Mouse (Mus musculus) thymus, adult 18-20 months (tissue): ENCODE measurements at regions not wholly inside any gene's neighbourhood (a gene's known extent, or its start where the extent isn't known, plus 50 kb on each side); places are given as distances from the start of the nearest gene placed in this dataset.
A peak's percentile ranks its signal among the peaks of the same experiment; 100 is the strongest.

ENCODE experiments used
- DNase-seq, 2 experiments: peaks; one replicate each; pipeline ENCODE4 v3.0.0; 2022; ENCODE audit warnings: mixed read lengths in 2 of 2

- DNase-seq: no peak
Measured at GRCm38 (mm10) chr10:118624368-118624767, 183.5 kb downstream of the Ifng start.

- no peak for DNase-seq
Measured at GRCm38 (mm10) chr10:118628000-118628399, 187.2 kb downstream of the Ifng start.

- DNase-seq: no peak
Measured at GRCm38 (mm10) chr10:118629360-118630040, 188.7 kb downstream of the Ifng start.

- no peak for DNase-seq
Measured at GRCm38 (mm10) chr10:118631786-118632185, 190.9 kb downstream of the Ifng start.

GRCm38 (mm10) chr10:118632187-118632586, 191.3 kb downstream of the Ifng start:
- DNase-seq: no peak

- DNase-seq: peak in 1 of 2 experiments; percentile 31
Measured at GRCm38 (mm10) chr10:118633429-118633828, 192.6 kb downstream of the Ifng start.

- no peak for DNase-seq
Measured at GRCm38 (mm10) chr10:118639097-118639496, 198.3 kb downstream of the Ifng start.

- no peak for DNase-seq
Measured at GRCm38 (mm10) chr10:118640121-118640809, 199.4 kb downstream of the Ifng start.

- no peak for DNase-seq
Measured at GRCm38 (mm10) chr10:118640810-118641427, 200.1 kb downstream of the Ifng start.

GRCm38 (mm10) chr10:118643622-118644021, 202.8 kb downstream of the Ifng start:
- DNase-seq: no peak

- DNase-seq: no peak
Measured at GRCm38 (mm10) chr10:118648111-118648510, 207.3 kb downstream of the Ifng start.

GRCm38 (mm10) chr10:118656561-118656960, 213.4 kb downstream of the Dyrk2 start:
- DNase-seq: no peak

- no peak for DNase-seq
Measured at GRCm38 (mm10) chr10:118666009-118666408, 204.0 kb downstream of the Dyrk2 start.

GRCm38 (mm10) chr10:118675816-118676465, 194.1 kb downstream of the Dyrk2 start:
- no peak for DNase-seq

- DNase-seq: no peak
Measured at GRCm38 (mm10) chr10:118678750-118679418, 191.1 kb downstream of the Dyrk2 start.

GRCm38 (mm10) chr10:118679507-118679906, 190.5 kb downstream of the Dyrk2 start:
- DNase-seq: no peak

- DNase-seq: no peak
Measured at GRCm38 (mm10) chr10:118680896-118681295, 189.1 kb downstream of the Dyrk2 start.

- DNase-seq: no peak
Measured at GRCm38 (mm10) chr10:118683356-118683755, 186.7 kb downstream of the Dyrk2 start.

GRCm38 (mm10) chr10:118699292-118699691, 170.7 kb downstream of the Dyrk2 start:
- no peak for DNase-seq

GRCm38 (mm10) chr10:118700115-118700514, 169.9 kb downstream of the Dyrk2 start:
- DNase-seq: no peak

GRCm38 (mm10) chr10:118706020-118706419, 164.0 kb downstream of the Dyrk2 start:
- no peak for DNase-seq

GRCm38 (mm10) chr10:118709718-118710117, 160.3 kb downstream of the Dyrk2 start:
- DNase-seq: no peak

GRCm38 (mm10) chr10:118711529-118711928, 158.5 kb downstream of the Dyrk2 start:
- DNase-seq: no peak
